Mouse (Mus musculus) intestine, embryonic 14.5 days (tissue): Measurements from ENCODE around the gene Lbhd2. TPM values are rescaled to one million over a fixed set of nuclear protein-coding genes. Genes with fewer than 3 reads are reported as not detected.

Experiments
- ATAC-seq: fragments of 200-750 bp; cut with Nextera tagmentation; replicated peaks from 2 replicates; pipeline ENCODE4 v1.8.0; 2017; ENCODE audit warnings: low read depth, moderate number of reproducible peaks, moderate TSS enrichment, moderate library complexity; ENCODE audit not compliant: low FRiP score, low TSS enrichment
- DNase-seq: peaks from one replicate; pipeline ENCODE4 v3.0.0-alpha.2; 2018; ENCODE audit warnings: low spot score
- H3K27ac ChIP-seq: fragments of 300-500 bp; sonication (generic); 2 replicates; pipeline ENCODE4 v1.5.1; 2014; ENCODE audit warnings: low read depth, mild to moderate bottlenecking, control low read depth
- H3K27me3 ChIP-seq: fragments of 300-500 bp; sonication (generic); replicated peaks from 2 replicates; pipeline ENCODE4 v1.6.1; 2014; ENCODE audit warnings: low read length, control low read depth; ENCODE audit not compliant: control insufficient read depth, insufficient read depth
- H3K36me3 ChIP-seq: fragments of 300-500 bp; sonication (generic); 2 replicates; pipeline ENCODE4 v1.6.1; 2014; ENCODE audit warnings: low read length, control low read depth; ENCODE audit not compliant: control insufficient read depth, insufficient read depth
- H3K4me1 ChIP-seq: fragments of 300-500 bp; sonication (generic); replicated peaks from 2 replicates; pipeline ENCODE4 v1.6.1; 2014; ENCODE audit warnings: low read length, control low read depth, mixed read lengths; ENCODE audit not compliant: control insufficient read depth, insufficient read depth
- H3K4me2 ChIP-seq: fragments of 300-500 bp; sonication (generic); 2 replicates; pipeline ENCODE4 v1.6.1; 2014; ENCODE audit warnings: low read length
- H3K4me3 ChIP-seq: fragments of 300-500 bp; sonication (generic); 2 replicates; pipeline ENCODE4 v1.5.1; 2014; ENCODE audit warnings: low read depth, low read length, control low read depth, mixed read lengths
- H3K9ac ChIP-seq: fragments of 300-500 bp; sonication (generic); 2 replicates; pipeline ENCODE4 v1.6.1; 2014; ENCODE audit warnings: mild to moderate bottlenecking, low read length
- H3K9me3 ChIP-seq: fragments of 300-500 bp; sonication (generic); 2 replicates; pipeline ENCODE4 v1.6.1; 2016; ENCODE audit warnings: low read length, control low read depth; ENCODE audit not compliant: control insufficient read depth
- WGBS: fragments of 180-500 bp; shearing (Covaris S2); extraction: QIAGEN DNeasy Blood & Tissue Kit; methylation state at CpG from one replicate; pipeline ENCODE4 v1.1.7; 2014; 5-methylcytosine and 5-hydroxymethylcytosine counted together
- polyA plus RNA-seq: library from polyadenylated mRNA; unstranded; fragments of >200 nt; fragmentation: Nextera tagmentation; extraction: Ambion mirVana; gene quantifications from 2 replicates; pipeline ENCODE4 v1.2.1, GENCODE M21; 2014

Lbhd2 gene
- polyA plus RNA-seq, 1 experiment from 2014 or later, result 1.3 TPM

DNA sequence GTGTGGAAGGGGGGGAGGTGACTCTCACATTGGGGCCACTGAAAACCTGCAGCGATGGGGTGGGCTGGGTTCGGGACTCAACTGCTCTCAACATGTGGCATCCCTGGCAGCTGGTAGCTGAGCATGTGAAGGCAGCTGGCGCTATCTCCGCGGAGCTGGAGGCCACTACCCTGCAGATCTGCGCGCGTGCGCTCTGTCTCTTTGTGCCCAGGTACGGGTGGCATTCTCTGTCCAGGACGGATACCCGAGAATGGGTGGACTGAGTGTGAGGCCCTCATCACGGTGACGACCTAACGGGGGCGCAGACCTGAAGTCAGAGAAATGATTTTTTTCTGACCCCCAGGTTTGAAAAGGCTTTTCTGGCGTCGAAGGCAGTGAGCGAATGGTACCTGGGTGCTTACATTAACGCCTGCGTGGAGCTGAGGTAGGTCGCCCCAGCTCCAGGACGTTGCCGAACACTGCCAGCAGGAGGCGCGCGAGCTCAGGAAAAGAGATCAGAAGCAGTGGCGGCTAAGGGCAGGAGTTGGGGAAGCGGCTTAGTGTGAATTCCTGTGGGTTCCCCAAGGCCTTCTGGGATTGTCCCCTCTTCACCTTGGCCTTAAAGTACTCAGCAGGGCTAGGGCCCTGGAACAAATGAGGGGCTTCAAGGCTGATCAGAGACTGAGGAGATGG lies 19.3 kb downstream of the Lbhd2 start:
- Histone ChIP-seq H3K4me1 (peaks cover 25% of the 10 kb centered on the region), H3K9ac (no peak overlapping the region), H3K27me3 (peaks cover 86% of the 10 kb centered on the region), H3K9me3 (no peaks in the 10 kb centered on the region), H3K4me2 (no peak overlapping the region), H3K27ac (no peak overlapping the region), H3K4me3 (no peak overlapping the region), H3K36me3 (no peaks in the 10 kb centered on the region)
- WGBS, result 20% methylated on average over 29 of the region's 29 CpGs
- DNase-seq, result peak; percentile 99
- ATAC-seq, result no peak; the same call in 1 of the 2 replicates

DNA sequence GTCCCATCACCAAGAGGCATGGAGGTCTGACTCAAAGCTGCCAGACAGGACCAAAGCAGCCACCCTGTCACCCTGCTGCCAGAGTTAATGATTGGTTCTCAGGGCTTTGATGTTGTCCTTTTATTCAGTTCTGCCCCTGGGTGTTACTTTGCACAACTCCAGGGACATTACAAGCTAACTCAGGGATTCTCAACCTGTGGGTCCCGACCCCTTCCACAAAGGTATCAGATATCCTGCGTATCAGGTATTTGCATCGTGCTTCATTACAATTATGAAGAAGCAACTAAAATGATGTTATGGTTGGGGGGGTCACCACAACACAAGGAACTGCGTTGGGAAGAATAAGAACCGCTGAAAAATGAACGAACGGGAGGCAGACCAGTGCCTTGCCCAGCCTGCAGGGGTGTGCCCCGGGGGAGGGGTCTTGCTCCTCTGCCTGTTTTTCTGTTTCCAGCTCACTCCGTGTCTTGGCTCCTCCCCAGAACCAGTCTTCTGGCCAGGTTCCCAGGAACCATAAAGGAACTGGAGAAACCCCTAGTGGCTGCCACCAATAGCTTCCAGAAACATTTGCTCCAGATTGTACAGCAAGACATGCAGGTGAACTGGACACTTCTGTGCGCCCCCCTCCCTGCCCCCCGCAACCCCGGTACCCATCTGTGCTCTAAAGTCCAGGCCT lies 21.0 kb downstream of the Lbhd2 start:
- Histone ChIP-seq H3K9ac (no peak overlapping the region), H3K9me3 (no peaks in the 10 kb centered on the region), H3K4me3 (no peak overlapping the region), H3K27me3 (peaks cover 82% of the 10 kb centered on the region), H3K27ac (no peak overlapping the region), H3K36me3 (no peaks in the 10 kb centered on the region), H3K4me2 (no peak overlapping the region), H3K4me1 (peaks cover 25% of the 10 kb centered on the region)
- 50% methylated on average over 12 of the region's 12 CpGs for WGBS
- ATAC-seq, result no peak
- DNase-seq, result no peak

DNA sequence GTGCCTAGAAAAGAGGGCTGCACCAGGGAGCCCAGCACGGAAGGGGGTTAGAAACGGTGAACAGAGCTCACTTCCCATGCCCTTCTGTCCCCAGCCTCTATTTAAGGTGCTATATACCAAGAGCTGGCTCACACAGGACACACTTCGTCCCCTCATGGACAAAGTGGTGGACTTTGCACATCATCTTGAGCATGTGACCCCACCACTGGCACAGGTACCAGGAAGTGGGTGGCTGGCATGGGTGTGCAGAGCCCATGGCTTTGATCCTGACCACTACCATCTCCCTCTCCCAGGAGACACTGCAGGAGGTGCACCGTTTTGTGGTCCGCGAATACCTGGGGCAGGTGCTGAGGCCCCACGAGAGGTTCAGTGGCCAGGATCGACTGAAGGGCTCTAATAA lies 21.8 kb downstream of the Lbhd2 start:
- Histone ChIP-seq H3K4me3 (no peak overlapping the region), H3K9ac (no peak overlapping the region), H3K4me1 (peaks cover 25% of the 10 kb centered on the region), H3K9me3 (no peaks in the 10 kb centered on the region), H3K27ac (no peak overlapping the region), H3K4me2 (peak overlapping the region; percentile 66), H3K36me3 (no peaks in the 10 kb centered on the region), H3K27me3 (peaks cover 74% of the 10 kb centered on the region)
- no peak for ATAC-seq
- WGBS, result 30% methylated on average over 8 of the region's 8 CpGs
- DNase-seq, result no peak

DNA sequence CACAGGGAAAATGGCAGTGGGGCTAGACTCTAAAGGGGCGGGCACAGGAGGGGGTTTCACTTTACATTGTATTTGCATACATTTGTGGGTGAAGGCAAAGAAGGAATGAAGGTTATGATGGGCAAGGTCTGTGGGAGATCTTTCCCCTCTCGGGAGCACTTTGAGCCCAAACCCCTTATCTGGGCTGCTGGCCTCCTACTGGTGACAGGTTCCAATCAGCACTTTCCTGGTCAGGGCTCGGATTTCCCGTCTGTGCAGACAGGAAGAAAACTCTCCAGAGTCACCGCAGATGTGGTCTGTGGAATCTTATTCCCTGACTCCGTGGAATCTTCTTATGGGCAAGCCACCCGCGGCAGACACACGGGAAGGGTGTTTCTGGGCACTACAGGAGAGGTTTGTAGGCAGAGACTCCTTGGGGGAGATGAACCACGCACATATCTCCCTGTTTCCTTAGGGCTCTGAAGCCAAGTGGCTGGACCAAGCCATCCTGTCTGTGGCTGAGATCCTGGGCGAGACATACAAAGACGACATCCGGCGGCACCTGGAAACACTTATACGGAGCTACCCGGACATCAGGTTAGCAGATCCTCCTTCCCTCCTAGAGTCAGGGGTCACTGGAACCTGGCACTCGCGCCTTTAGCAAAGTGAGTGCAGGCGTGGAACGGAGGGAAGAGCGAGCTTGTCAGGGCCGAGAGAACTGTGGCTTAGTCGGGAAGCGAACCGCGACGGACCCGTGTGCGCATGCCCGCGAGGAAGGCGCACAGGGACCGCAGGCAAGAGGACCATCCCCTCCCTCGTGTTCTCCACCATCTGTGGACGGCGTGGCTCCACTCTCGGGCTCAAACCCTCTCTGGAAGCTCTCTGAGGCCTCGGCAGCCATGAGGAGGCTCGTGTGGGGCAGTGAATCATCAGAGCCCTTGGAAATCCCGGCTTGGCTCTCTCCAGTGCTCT lies 22.6 kb downstream of the Lbhd2 start:
- H3K4me1 ChIP-seq, result peaks cover 25% of the 10 kb centered on the region
- WGBS, result under 1% methylated on average over 38 of the region's 40 CpGs
- 0 out of 2 replicates have a peak overlapping the region, but pooled peaks have one; percentile 8 for H3K9ac ChIP-seq
- no peak for ATAC-seq
- H3K9me3 ChIP-seq, result no peaks in the 10 kb centered on the region
- peak overlapping the region; percentile 36 for H3K4me3 ChIP-seq
- H3K36me3 ChIP-seq, result no peaks in the 10 kb centered on the region
- peak overlapping the region; percentile 66 for H3K4me2 ChIP-seq
- DNase-seq, result peak; percentile 83
- peaks cover 67% of the 10 kb centered on the region for H3K27me3 ChIP-seq
- no peak overlapping the region; the same call in 1 of the 2 replicates for H3K27ac ChIP-seq

DNA sequence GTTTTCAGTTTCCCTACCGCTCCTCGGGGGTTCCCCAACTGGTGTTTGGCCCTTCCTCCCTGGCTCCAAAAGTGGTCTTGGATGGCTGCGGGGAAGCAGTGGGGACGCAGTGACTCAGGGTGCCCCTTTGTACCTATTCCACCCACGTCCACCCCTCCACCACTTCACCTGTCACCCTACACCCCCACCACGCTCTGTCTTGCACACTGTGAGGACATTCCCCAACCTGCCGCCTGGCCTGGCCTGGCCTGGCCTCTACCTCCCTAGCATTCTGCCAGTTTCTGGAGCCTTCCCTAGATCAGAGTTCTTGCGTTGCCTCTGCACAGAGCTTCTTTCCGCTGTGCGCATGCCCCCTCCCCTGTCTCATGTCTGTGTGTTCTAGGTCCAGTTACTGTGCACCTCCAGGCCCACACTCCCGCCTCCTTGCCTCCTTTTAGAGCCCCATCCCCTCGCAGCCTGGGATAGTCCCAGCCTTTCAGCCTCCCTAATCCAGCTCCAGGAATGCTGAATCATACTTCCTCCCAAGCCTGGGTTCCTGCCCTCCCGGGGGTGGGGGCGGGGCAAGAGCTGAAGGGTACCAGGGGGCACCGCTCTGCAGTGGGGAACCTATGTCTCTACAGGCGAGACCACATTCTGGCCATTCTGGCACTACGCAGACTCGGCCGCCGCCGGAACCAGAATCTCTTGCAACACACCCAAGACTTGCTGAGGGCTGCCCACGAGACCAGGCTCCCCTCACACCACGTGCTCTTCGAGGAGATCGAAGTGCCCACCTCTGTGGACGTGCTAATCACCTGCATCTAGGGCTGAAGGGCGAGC lies 23.6 kb downstream of the Lbhd2 start:
- WGBS, result 20% methylated on average over 27 of the region's 27 CpGs
- Histone ChIP-seq H3K36me3 (no peaks in the 10 kb centered on the region), H3K27ac (peak overlapping the region; percentile 9; the same call in 1 of the 2 replicates), H3K9ac (no peak overlapping the region), H3K9me3 (no peaks in the 10 kb centered on the region), H3K4me2 (peak overlapping the region; percentile 66), H3K27me3 (peaks cover 62% of the 10 kb centered on the region), H3K4me1 (peaks cover 25% of the 10 kb centered on the region), H3K4me3 (peak overlapping the region; percentile 36)
- DNase-seq (no peak), ATAC-seq (no peak)

DNA sequence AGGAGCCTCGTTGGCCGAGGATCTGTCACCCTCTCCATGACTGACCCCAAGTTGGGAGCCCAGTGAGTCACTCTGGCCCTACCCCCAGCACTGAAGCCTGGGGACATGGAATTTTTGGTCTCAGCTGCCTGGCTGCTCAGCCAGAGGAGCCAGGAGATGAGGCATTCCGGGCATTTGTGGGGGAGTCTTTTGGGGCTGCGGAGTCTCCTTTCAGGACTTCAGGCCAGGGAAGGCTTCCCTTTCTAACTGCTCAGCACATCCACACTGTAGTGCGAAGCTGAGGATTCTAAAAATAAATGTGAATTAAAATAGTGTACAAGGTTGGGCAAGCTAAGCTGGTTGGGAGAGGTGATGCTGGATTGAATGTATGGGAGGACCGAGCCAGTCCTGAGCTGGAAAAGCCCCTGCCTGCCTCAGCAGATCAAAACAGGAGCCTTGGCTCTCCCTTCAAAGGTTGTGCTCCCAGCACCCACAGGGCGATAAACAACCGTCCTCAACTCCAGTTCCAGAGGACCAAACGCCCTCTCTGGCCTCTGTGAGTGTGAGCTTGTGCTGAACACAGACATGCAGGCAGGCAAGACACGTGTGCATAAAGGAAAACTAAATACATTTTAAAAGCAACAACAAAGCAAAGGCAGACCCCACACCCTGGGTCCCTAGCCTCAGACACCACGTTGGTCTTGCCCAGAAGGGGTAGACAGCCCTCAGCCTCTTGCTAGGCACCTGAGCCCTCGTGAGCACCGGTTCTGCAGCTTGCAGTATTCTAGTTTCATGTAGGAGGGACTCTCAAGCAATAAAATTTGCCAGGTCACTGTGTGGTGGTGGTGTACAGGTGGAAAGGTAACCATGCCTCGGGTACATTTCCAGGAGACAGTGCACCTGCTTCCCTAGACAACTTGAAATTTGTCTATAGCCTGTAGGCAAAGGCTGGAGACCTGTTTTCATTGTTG lies 24.5 kb downstream of the Lbhd2 start:
- no peak for DNase-seq
- H3K4me1 ChIP-seq, result peaks cover 25% of the 10 kb centered on the region
- peaks cover 55% of the 10 kb centered on the region for H3K27me3 ChIP-seq
- H3K9me3 ChIP-seq, result no peaks in the 10 kb centered on the region
- H3K36me3 ChIP-seq, result no peaks in the 10 kb centered on the region
- no peak overlapping the region for H3K4me2 ChIP-seq
- peak overlapping the region; percentile 9; the same call in 1 of the 2 replicates for H3K27ac ChIP-seq
- 33% methylated on average over 14 of the region's 14 CpGs for WGBS
- no peak for ATAC-seq
- no peak overlapping the region for H3K9ac ChIP-seq
- H3K4me3 ChIP-seq, result no peak overlapping the region

DNA sequence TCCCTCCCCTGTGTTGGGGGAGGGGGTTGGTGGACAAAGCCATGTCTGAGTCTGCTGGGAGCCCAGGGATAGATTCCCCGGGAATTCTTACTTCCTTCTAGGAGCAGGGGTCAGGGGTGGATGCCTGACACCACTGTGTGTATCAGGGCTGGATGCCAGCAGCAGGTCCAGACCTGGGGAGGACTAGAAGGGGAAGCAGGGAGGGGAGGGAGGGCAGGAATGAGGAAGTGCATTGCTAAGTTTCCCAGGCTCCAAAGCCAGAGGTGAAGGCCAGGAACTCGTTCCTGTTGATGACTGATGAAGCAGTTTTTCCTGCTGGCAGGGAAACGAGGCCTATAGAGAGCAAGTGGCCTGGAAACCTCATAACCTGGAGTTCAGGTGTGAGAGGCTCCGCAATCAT lies 25.5 kb downstream of the Lbhd2 start:
- H3K9me3 ChIP-seq, result no peaks in the 10 kb centered on the region
- peaks cover 25% of the 10 kb centered on the region for H3K4me1 ChIP-seq
- WGBS, result 32% methylated on average over 4 of the region's 4 CpGs
- H3K27ac ChIP-seq, result no peak overlapping the region
- ATAC-seq, result no peak
- no peak overlapping the region for H3K4me3 ChIP-seq
- no peak for DNase-seq
- no peak overlapping the region for H3K9ac ChIP-seq
- H3K36me3 ChIP-seq, result no peaks in the 10 kb centered on the region
- peaks cover 53% of the 10 kb centered on the region for H3K27me3 ChIP-seq
- H3K4me2 ChIP-seq, result no peak overlapping the region
